Mouse (Mus musculus): Measurements from ENCODE around the gene Rbfox3.

DNA sequence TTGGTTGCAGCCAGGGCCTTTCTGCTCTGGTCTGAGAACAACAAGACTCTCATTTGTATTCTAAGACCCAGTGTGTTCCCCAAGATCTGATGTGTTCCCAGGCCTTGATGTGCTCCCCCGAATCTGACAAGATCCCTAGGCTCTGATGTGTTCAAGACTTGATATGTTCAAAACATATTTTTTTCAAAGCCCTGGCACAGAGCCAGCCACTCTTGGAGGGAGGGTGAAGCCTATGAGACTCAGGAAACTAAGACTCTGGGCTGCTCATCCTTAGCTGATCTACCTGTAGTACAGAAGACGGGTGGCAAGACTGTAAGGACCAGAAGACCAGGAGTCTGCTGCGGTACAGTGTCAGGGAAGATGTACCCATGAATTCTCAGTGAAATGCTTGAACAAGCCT lies 264.5 kb downstream of the Rbfox3 start:
- TF ChIP-seq CTCF (IDR thresholded peaks at IDR 0.05; ENCODE audit: extremely low read depth, insufficient read length, insufficient replicate concordance, low read depth, low read length): no peak
- no peak for TF ChIP-seq POLR2A (IDR thresholded peaks at IDR 0.05; ENCODE audit: low read depth, low read length)

All from small intestine, adult 2 months (tissue).